Mouse (Mus musculus) frontal cortex, adult (tissue): ENCODE measurements at regions not wholly inside any gene's neighbourhood (a gene's known extent, or its start where the extent isn't known, plus 50 kb on each side); places are given as distances from the start of the nearest gene placed in this dataset.

Source experiments
- ATAC-seq: cut with Nextera tagmentation; 2 replicates; pipeline ENCODE4 v1.9.2; 2017; ENCODE audit warnings: mild to moderate bottlenecking, moderate library complexity, mixed read lengths; ENCODE audit not compliant: low TSS enrichment

- no peak for ATAC-seq
Measured at GRCm38 (mm10) chr6:51279491-51279890, 153.0 kb upstream of the Nfe2l3 start.

GRCm38 (mm10) chr6:51280231-51280630 lies 152.2 kb upstream of the Nfe2l3 start:
- ATAC-seq, result no peak

GRCm38 (mm10) chr6:51283916-51284706 lies 148.4 kb upstream of the Nfe2l3 start:
- ATAC-seq, result no peak

DNA sequence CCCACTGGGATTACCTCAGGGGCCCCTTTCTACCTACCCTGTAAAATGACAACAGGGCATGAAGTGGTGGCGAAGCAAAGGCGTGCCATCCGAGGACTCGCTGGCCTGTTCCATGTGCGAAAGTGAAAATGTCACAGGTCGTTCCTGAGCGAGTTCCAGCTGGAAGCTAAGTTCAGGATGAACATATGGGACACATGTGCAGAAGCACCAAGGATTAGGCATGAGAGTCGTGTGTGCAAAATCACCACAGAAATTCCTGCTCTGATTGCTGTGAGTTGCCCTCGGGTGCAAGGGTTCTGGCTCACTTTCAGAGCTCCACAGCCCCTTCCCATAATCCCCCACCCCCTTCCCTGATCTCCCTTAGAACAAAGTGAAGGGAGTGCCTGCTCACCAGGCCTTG lies 147.6 kb upstream of the Nfe2l3 start:
- no peak for ATAC-seq

DNA sequence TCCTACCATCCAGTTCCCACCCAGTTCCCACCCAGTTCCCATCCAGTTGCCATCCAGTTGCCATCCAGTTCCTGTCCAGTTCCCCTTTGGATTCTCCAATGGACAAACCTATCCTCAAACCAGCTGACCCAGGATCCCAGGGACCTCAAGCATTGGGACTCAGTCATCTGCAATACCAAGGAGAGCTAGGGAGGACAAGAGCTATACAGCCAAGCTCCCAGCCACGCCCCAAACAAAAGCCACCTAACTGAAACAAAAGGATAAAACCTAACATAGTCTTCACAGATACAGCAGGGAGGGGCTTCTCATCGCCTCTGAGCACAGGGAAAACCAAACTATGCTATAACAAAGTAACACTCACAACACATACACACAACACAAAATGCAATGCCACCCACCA lies 145.6 kb upstream of the Nfe2l3 start:
- ATAC-seq, result no peak

DNA sequence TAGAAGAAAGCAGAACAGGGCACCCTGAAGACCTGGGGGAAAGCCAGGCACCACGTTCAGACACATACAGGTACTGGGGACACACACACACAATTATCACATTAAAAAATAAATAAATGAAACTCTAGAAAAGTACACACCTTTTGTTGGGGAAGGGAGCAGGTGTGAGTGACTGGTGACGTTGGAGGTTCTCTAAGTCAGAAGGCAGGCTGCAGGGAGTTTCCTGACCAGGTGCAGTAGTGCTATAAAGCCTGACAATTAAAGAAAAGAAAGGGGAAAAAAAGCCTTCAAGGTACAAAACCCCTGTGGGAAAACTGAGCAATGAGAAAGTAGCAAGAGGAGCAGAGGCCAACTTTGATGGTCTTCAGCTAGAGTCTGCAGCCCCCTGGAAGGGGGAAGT lies 145.1 kb upstream of the Nfe2l3 start:
- no peak for ATAC-seq

DNA sequence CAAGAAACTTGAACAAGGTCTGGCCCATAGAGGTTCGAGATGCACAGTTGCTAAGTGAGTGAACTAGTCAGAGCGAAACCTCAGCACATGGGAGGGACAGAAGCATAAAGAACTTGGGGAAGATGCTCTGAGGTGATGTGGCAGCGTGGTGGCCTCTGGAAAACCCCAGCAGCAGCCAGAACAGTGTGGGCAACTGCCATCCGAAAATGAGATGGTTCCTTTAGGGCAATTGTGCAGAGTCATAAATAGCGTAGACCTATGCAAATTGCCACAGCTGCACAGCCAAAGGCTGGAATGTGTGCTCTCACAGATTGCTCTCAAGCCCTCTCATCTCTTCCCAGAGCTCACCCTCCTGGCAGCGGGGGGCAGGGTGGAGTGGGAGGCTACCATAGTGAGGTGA lies 144.7 kb upstream of the Nfe2l3 start:
- ATAC-seq, result no peak

GRCm38 (mm10) chr6:51288306-51289066 lies 144.0 kb upstream of the Nfe2l3 start:
- no peak for ATAC-seq

DNA sequence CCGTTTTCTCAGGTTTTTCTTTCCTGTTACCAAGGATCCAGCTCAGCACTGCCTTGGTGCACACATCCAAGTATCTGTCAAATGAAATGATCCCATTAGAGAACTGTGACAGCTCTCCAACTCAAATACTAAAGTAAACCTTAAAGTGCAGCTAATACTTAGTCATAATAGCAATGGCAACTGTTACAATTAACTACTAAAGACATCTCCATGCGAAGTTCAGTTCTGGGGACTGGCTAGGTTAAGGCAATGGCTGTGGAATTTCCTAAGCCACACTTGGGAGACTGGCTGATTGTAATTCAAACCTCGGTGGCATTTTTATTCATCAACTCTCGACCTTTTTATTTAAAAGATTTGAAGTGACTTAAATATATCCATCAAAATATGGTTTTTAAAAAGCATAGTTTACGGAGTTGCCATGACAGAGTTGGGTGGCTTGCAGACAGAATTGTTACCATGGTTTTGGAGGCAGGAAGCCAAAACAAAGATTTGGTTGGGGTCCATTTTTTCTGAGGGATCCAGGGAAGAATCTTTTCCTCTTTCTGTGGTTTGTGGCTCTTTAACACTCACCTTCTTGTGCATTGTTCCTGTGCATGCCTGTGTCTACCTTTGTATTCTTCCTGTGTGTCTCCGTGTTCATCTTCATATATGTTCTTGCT lies 143.3 kb upstream of the Nfe2l3 start:
- no peak for ATAC-seq

DNA sequence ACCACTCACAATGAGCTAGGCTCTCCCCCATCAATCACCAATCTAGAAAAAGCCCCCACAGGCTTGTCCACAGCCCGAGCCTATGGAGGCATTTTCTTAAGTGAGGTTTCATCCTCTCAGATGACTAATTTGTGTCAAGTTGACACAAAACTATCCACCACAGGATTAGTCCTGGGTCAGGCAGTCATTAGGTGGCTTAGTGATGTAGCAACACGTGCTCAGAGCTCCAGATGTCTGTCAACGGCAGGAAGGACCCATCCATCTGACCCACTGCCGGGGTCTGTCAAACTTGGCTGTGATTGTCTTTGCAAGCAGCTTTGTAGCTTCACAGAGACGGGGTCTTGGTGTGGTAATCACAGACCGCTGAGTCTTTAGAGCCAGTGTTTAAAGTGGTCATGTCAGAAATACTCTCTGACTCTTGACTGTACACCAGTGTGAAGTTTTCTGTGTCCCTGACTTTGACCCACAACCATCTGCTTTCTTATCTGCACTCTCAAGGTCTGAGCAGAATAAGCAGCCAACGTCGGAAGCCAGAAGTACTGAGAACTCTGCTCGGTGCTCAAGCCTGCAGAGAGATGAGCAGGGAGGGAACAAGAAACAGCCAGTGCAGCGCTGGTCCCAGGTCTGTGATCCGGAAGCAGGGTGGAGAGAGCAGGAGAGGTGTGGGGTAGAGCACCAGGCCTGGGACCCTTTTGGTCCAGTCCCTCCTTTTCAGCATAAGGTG lies 131.6 kb upstream of the Nfe2l3 start:
- no peak for ATAC-seq

- ATAC-seq, result no peak
Measured at GRCm38 (mm10) chr6:51301831-51302230, 130.6 kb upstream of the Nfe2l3 start.

DNA sequence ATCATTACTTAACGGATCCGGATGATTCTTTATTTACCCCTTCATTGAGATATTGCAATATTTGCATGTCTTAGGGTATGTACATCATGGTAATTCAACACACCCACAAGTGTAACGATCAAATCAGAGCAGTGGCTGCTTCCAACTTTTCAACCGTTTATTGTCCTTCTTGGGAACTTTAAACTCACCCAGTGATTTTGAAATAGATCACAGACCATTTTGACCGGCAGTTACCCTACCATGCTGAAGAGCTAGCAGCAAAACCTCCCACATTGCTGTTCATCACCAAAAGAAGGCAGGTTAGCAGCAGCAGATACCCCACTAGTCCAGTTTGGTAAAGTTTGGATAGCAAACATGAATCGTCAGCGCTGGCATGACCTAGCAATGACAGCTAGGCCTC lies 130.2 kb upstream of the Nfe2l3 start:
- ATAC-seq, result no peak

- no peak for ATAC-seq
Measured at GRCm38 (mm10) chr6:51318341-51318740, 114.1 kb upstream of the Nfe2l3 start.

DNA sequence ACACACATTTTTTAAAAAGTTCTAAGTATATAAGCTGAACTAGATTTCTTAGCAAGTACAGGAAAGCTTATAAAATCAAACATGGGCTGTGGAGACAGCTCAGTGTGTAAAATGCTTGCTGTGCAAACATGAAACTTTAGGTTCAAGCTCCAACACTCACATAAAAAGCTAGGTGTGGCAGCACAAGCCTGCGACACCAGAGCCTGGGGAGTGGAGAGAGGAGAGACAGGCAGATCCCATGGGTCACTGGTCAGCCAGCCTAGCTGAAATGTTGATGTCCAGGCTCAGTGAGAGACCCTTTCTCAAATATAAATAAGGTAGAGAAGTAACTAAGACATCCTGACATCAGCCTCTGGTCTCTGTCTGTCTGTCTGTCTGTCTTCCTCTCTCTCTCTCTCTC lies 112.5 kb upstream of the Nfe2l3 start:
- no peak for ATAC-seq

GRCm38 (mm10) chr6:51320676-51321419 lies 111.6 kb upstream of the Nfe2l3 start:
- ATAC-seq, result no peak

- ATAC-seq, result no peak
Measured at GRCm38 (mm10) chr6:51326103-51326829, 106.2 kb upstream of the Nfe2l3 start.

DNA sequence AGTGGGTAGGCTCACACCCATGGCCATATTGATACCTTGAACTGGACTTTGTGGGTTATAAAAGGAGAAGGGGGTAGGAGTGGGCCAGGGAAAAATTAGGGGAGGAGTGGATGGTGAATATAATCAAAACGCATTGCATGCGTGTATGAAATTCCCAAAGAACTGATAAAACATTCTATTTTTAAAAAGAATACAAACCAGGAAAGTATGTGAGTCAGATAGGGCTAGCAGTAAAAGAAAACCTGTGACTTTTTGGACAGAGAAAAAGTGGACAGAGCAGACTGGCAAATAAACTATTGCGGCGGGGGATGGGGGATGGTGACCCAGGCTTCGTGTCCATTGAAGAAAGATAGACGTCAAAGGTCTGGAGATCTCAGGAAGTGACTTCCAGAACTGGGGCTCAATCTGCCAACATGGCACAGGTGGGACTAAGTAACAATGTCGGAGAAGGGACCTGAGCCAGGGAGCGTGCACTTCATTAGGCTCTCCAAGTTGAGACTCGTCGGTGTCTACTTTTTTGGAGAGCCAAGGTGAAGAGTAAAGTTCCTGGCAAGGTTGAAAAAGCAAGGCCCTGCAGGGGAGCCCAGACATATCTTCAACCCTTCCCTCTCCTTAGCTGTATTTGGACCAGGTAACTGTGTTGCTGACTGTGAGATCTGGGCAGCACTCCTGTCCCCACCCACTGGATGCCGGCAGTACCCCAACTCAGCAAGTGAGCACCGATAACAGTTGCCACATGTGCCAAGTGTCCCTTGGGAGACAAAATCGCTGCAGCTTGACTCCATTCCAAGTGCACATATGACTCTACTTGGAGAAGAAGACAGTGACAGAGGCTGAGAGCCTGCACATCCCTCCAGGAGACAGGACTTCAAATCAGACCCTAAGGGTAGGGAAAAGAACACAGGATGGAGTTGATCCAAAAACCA lies 103.1 kb upstream of the Nfe2l3 start:
- no peak for ATAC-seq

DNA sequence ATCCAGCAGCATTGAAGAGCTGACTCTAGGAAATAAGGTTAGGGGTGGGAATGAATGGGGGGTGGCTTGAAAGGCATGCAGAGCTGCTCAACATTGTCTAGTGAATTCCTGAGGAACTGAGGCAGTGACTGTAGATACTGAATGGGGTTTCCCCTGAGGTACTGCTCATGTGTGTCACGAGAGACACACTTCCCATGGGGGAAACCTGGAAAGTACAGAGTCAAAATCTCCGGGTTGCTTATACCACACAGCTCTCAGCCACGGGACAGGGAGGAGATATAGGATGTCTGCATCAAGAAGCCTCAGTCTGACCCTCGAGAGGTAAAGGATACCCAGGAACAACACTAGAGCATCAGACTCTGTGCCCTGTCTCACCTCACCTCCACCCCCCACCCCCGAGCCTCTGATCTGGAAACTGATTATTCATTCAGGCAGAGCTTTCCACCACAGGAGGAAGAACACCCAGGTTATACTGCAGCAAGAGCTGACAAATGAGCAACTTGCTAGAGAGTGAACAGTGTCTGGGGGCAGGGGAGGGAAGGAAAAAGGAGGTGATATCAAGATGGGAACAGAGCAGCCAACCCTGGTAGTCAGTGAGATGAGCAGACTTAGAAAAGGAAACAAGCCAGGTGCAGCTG lies 102.3 kb upstream of the Nfe2l3 start:
- no peak for ATAC-seq

DNA sequence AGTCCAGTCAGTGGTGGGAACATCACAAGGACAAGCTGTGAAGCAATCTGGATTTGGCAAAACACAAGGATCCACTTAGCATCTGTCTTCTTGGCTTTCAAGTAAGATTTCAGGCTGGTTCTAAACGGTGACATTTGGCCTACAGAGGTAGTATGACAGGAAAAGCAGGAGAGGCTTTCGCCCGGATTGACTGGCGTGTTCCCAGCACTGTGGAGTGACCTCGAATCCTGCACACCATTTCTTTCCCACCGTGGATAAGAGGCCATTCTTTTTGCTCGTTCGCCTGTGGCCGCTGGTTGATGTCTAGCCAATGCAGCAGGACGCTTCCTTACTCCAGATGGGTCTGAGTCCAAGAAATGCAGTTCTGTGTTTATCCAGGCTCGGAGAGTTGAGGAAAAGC lies 99.6 kb upstream of the Nfe2l3 start:
- no peak for ATAC-seq
